Mouse (Mus musculus): Measurements from ENCODE around the gene Prpmp5. TPM values are rescaled to one million over a fixed set of nuclear protein-coding genes. Genes with fewer than 3 reads are reported as not detected.
"Not testable (repeated sequence)": the region's sequence is repeated elsewhere in the genome, so short reads cannot be mapped to it uniquely, and the experiment has no call there.

Gene Prpmp5
- not detected in 2 replicates for polyA plus RNA-seq (2015; fragmentation: Nextera tagmentation; extraction: Ambion mirVana)

DNA sequence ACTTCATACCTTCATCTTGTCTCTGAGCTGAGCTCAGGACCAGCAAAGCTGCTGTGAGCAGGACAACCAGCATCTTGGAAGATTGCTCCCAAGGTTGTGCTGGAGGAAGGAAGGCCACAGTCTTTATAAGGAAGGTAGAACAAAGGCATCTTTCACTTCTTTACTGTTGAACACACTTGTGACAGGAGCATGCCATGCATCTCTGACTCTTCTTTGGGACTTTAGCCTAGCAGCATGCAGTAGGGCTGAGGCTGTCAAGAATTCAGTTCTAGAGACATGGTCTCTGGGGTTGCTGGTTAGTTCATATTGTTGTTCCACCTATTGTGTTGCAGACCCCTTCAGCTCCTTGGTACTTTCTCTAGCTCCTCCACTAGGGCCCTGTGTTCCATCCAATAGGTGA lies at the start of gene Prpmp5:
Prpmp5 (minus strand) TSS at position 101 of the 400 bp plus-strand sequence.
- not testable (repeated sequence) for H3K27me3 ChIP-seq (ENCODE audit: control insufficient read depth, insufficient read depth, low read length); H3K4me2 ChIP-seq (ENCODE audit: low read depth, low read length); H3K4me1 ChIP-seq (ENCODE audit: control insufficient read depth, insufficient read depth, low read length); H3K4me3 ChIP-seq (replicated peaks; ENCODE audit: low read length); H3K9me3 ChIP-seq (replicated peaks; ENCODE audit: control insufficient read depth, low read length); H3K27ac ChIP-seq (ENCODE audit: low read length); ATAC-seq (ENCODE audit: insufficient read depth, low FRiP score); H3K36me3 ChIP-seq (ENCODE audit: control insufficient read depth, insufficient read depth, low read length); H3K9ac ChIP-seq (ENCODE audit: low read length)

GRCm38 (mm10) chr6:132364034-132364433 lies 49.5 kb upstream of the Prpmp5 start, which contains the start of gene Gm8882:
TSS of gene Gm8882 (minus strand) at chr6:132364134.
- 68% methylated on average over 1 of the region's 1 CpGs for WGBS
- not testable (repeated sequence) for H3K4me3 ChIP-seq (replicated peaks; ENCODE audit: low read length); H3K36me3 ChIP-seq (ENCODE audit: control insufficient read depth, insufficient read depth, low read length); H3K27ac ChIP-seq (ENCODE audit: low read length); H3K9ac ChIP-seq (ENCODE audit: low read length); H3K4me1 ChIP-seq (ENCODE audit: control insufficient read depth, insufficient read depth, low read length); ATAC-seq (ENCODE audit: insufficient read depth, low FRiP score); H3K9me3 ChIP-seq (replicated peaks; ENCODE audit: control insufficient read depth, low read length); H3K4me2 ChIP-seq (ENCODE audit: low read depth, low read length); H3K27me3 ChIP-seq (ENCODE audit: control insufficient read depth, insufficient read depth, low read length)

Other genes starting within 250 kb of the Prpmp5 start
- not detected in 2 replicates for gene Prb1, start 104.2 kb downstream of the Prpmp5 start, polyA plus RNA-seq (2015; fragmentation: Nextera tagmentation; extraction: Ambion mirVana)
- not detected in 2 replicates for gene Gm8882, start 49.4 kb upstream of the Prpmp5 start, polyA plus RNA-seq (2015; fragmentation: Nextera tagmentation; extraction: Ambion mirVana)

Data from stomach, embryonic 16.5 days (tissue).